Mouse (Mus musculus): ENCODE measurements at regions not wholly inside any gene's neighbourhood (a gene's known extent, or its start where the extent isn't known, plus 50 kb on each side); places are given as distances from the start of the nearest gene placed in this dataset.

DNA sequence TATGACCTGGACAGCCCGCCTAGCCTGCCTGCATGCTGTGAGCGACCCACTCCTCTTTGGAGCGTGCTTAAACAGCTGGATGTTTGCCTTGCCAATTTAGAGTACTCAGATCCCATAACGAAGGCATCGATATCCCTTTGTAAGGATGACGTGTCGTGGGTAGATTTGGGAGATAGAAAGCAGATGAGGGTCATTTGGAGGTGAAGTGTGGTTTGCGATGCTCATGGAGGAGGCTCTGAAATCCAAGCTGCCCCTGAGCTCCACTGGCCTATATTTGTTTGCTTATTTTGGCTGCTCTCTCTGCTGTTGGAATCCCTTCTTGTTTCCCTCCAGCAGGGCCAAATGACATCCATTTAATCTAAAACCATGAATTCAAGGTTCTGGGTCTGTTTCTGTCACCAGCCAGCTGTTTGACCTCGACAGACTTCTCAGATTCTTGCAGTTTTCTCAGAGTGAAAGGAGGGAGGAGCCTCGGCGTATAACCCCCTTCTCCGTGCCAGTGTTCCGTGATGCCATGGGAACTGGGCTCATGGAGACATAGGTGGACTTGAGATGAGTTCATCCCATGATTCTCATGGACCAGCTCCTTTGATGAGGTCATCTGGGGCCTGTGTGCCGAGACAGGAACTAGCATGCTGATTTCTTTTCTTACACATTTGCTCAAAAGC is 144.7 kb upstream of the Mki67 start:
- peak; percentile 64 for ATAC-seq (ENCODE audit: low read depth)
- H3K36me3 ChIP-seq (ENCODE audit: control insufficient read depth, insufficient read depth, low read length), result no peaks in the 10 kb centered on the region
- peak overlapping the region; percentile 16; the same call in 1 of the 2 replicates for H3K4me2 ChIP-seq (ENCODE audit: low read depth, low read length)
- no peaks in the 10 kb centered on the region for H3K27me3 ChIP-seq (ENCODE audit: control insufficient read depth, insufficient read depth, low read depth, low read length)
- no peak overlapping the region for H3K4me3 ChIP-seq (ENCODE audit: low read length)
- H3K27ac ChIP-seq (ENCODE audit: low read length), result peak overlapping the region; percentile 55
- 26% methylated on average over 14 of the region's 14 CpGs for WGBS
- no peak overlapping the region for H3K9ac ChIP-seq (ENCODE audit: low read length)
- H3K9me3 ChIP-seq (ENCODE audit: control insufficient read depth, low read length), result no peaks in the 10 kb centered on the region
- H3K4me1 ChIP-seq (replicated peaks; ENCODE audit: control insufficient read depth, insufficient read depth, low read length), result peaks cover 33% of the 10 kb centered on the region

GRCm38 (mm10) chr7:135861409-135861805 is 145.2 kb upstream of the Mki67 start:
- Histone ChIP-seq H3K4me3 (ENCODE audit: low read length) (no peak overlapping the region), H3K36me3 (ENCODE audit: control insufficient read depth, insufficient read depth, low read length) (no peaks in the 10 kb centered on the region), H3K4me1 (replicated peaks; ENCODE audit: control insufficient read depth, insufficient read depth, low read length) (peaks cover 33% of the 10 kb centered on the region), H3K9me3 (ENCODE audit: control insufficient read depth, low read length) (no peaks in the 10 kb centered on the region), H3K4me2 (ENCODE audit: low read depth, low read length) (peak overlapping the region; percentile 16; the same call in 1 of the 2 replicates), H3K27ac (ENCODE audit: low read length) (peak overlapping the region; percentile 55), H3K27me3 (ENCODE audit: control insufficient read depth, insufficient read depth, low read depth, low read length) (no peaks in the 10 kb centered on the region), H3K9ac (ENCODE audit: low read length) (no peak overlapping the region)
- 30% methylated on average over 7 of the region's 7 CpGs for WGBS
- peak; percentile 60 for ATAC-seq (ENCODE audit: low read depth)

- H3K9me3 ChIP-seq (ENCODE audit: control insufficient read depth, low read length), result no peaks in the 10 kb centered on the region
Measured at GRCm38 (mm10) chr7:135863581-135864426, 147.6 kb upstream of the Mki67 start.

GRCm38 (mm10) chr7:135870981-135871380 is 154.8 kb upstream of the Mki67 start:
- no peak for ATAC-seq (ENCODE audit: low read depth)
- no peaks in the 10 kb centered on the region for H3K4me1 ChIP-seq (replicated peaks; ENCODE audit: control insufficient read depth, insufficient read depth, low read length)
- H3K36me3 ChIP-seq (ENCODE audit: control insufficient read depth, insufficient read depth, low read length), result no peaks in the 10 kb centered on the region

More at GRCm38 (mm10) chr7:135863581-135864426, 147.6 kb upstream of the Mki67 start:
- H3K9ac ChIP-seq (ENCODE audit: low read length), result no peak overlapping the region
- no peak overlapping the region for H3K4me3 ChIP-seq (ENCODE audit: low read length)
- WGBS, result 30% methylated on average over 22 of the region's 22 CpGs
- H3K27ac ChIP-seq (ENCODE audit: low read length), result no peak overlapping the region
- peak overlapping the region; percentile 37 for H3K4me2 ChIP-seq (ENCODE audit: low read depth, low read length)
- H3K4me1 ChIP-seq (replicated peaks; ENCODE audit: control insufficient read depth, insufficient read depth, low read length), result peaks cover 33% of the 10 kb centered on the region
- H3K27me3 ChIP-seq (ENCODE audit: control insufficient read depth, insufficient read depth, low read depth, low read length), result no peaks in the 10 kb centered on the region
- no peaks in the 10 kb centered on the region for H3K36me3 ChIP-seq (ENCODE audit: control insufficient read depth, insufficient read depth, low read length)
- peak; percentile 10; the same call in 1 of the 2 replicates for ATAC-seq (ENCODE audit: low read depth)

GRCm38 (mm10) chr7:135877091-135877874 is 161.1 kb upstream of the Mki67 start:
- no peak overlapping the region for H3K27ac ChIP-seq (ENCODE audit: low read length)

More at GRCm38 (mm10) chr7:135870981-135871380, 154.8 kb upstream of the Mki67 start:
- no peaks in the 10 kb centered on the region for H3K9me3 ChIP-seq (ENCODE audit: control insufficient read depth, low read length)
- no peak overlapping the region for H3K4me3 ChIP-seq (ENCODE audit: low read length)
- no peak overlapping the region for H3K27ac ChIP-seq (ENCODE audit: low read length)
- WGBS, result 62% methylated on average over 6 of the region's 6 CpGs
- H3K9ac ChIP-seq (ENCODE audit: low read length), result no peak overlapping the region
- H3K27me3 ChIP-seq (ENCODE audit: control insufficient read depth, insufficient read depth, low read depth, low read length), result no peaks in the 10 kb centered on the region
- H3K4me2 ChIP-seq (ENCODE audit: low read depth, low read length), result no peak overlapping the region

DNA sequence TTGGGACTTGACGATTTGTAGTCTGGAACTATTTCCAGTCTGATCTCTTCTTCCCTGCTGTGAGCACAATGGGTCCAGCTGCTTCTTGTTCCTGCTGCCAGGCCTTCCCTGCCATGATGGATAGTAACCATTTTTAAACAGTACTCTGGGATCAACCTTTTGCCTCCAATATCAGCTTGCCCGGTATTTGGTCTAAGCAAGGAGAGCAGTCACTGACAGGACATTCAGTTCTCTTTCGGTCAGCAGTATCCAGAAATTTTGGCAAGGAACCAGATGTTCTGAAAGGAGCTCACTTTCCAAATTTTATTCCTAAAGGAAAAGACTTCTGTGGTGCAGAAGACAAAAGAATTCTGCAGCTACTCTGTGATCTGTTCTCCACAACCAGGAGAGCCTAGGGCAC is 162.6 kb upstream of the Mki67 start:
- H3K9ac ChIP-seq (ENCODE audit: low read length), result no peak overlapping the region
- H3K36me3 ChIP-seq (ENCODE audit: control insufficient read depth, insufficient read depth, low read length), result no peaks in the 10 kb centered on the region
- 43% methylated on average over 3 of the region's 3 CpGs for WGBS
- H3K4me2 ChIP-seq (ENCODE audit: low read depth, low read length), result no peak overlapping the region
- H3K27ac ChIP-seq (ENCODE audit: low read length), result no peak overlapping the region
- H3K4me3 ChIP-seq (ENCODE audit: low read length), result no peak overlapping the region
- H3K4me1 ChIP-seq (replicated peaks; ENCODE audit: control insufficient read depth, insufficient read depth, low read length), result no peaks in the 10 kb centered on the region
- ATAC-seq (ENCODE audit: low read depth), result 0 out of 2 replicates have a peak, but pooled peaks have one; percentile 34
- H3K27me3 ChIP-seq (ENCODE audit: control insufficient read depth, insufficient read depth, low read depth, low read length), result no peaks in the 10 kb centered on the region
- H3K9me3 ChIP-seq (ENCODE audit: control insufficient read depth, low read length), result no peaks in the 10 kb centered on the region

More at GRCm38 (mm10) chr7:135877091-135877874, 161.1 kb upstream of the Mki67 start:
- Histone ChIP-seq H3K9ac (ENCODE audit: low read length) (no peak overlapping the region), H3K4me3 (ENCODE audit: low read length) (no peak overlapping the region), H3K27me3 (ENCODE audit: control insufficient read depth, insufficient read depth, low read depth, low read length) (no peaks in the 10 kb centered on the region), H3K4me1 (replicated peaks; ENCODE audit: control insufficient read depth, insufficient read depth, low read length) (no peaks in the 10 kb centered on the region), H3K4me2 (ENCODE audit: low read depth, low read length) (no peak overlapping the region), H3K9me3 (ENCODE audit: control insufficient read depth, low read length) (no peaks in the 10 kb centered on the region), H3K36me3 (ENCODE audit: control insufficient read depth, insufficient read depth, low read length) (no peaks in the 10 kb centered on the region)
- WGBS, result 78% methylated on average over 6 of the region's 6 CpGs
- no peak for ATAC-seq (ENCODE audit: low read depth)

DNA sequence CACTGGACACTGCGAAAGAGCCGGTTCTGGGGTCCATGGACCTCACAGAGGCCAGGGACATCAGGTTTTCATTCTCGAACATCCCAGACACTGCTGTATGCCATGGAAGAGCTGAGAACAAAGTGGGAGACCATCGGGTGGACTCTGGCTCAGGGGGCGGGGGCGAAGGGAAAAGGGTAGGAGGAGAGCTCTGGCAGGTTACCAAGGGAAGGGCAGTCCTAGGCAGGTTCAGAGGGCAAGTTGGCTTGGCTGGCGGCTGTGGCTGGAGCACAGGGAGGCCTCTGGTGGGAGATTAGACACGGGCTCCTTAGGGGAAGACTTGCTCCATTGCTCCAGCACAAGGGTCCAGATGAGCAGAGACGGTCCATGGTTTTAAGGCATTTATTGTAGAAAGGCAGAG is 164.3 kb upstream of the Mki67 start:
- 83% methylated on average over 9 of the region's 9 CpGs for WGBS
- Histone ChIP-seq H3K27ac (ENCODE audit: low read length) (no peak overlapping the region), H3K4me3 (ENCODE audit: low read length) (no peak overlapping the region), H3K4me1 (replicated peaks; ENCODE audit: control insufficient read depth, insufficient read depth, low read length) (no peaks in the 10 kb centered on the region), H3K9ac (ENCODE audit: low read length) (no peak overlapping the region), H3K9me3 (ENCODE audit: control insufficient read depth, low read length) (no peaks in the 10 kb centered on the region), H3K36me3 (ENCODE audit: control insufficient read depth, insufficient read depth, low read length) (no peaks in the 10 kb centered on the region), H3K4me2 (ENCODE audit: low read depth, low read length) (no peak overlapping the region), H3K27me3 (ENCODE audit: control insufficient read depth, insufficient read depth, low read depth, low read length) (no peaks in the 10 kb centered on the region)
- ATAC-seq (ENCODE audit: low read depth), result no peak

DNA sequence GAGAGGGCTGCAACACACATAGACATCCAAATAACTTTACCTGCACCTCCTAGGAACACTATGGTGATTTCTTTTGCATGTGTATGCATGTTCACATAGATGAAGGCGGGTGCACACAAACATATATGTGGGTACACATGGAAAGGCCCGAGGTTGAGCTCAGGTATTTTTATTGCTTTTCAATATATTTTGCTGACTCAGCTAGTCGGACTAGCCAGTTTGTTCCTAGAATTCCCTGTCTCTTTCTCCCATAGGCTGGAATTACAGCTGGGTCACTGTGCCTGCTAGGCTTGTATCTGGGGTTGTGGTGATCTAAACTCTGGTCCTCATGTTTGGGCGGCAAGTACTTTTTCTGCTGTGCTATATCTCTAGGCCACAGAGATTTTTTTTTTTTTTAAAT is 166.1 kb upstream of the Mki67 start:
- Histone ChIP-seq H3K4me2 (ENCODE audit: low read depth, low read length) (no peak overlapping the region), H3K36me3 (ENCODE audit: control insufficient read depth, insufficient read depth, low read length) (no peaks in the 10 kb centered on the region), H3K27me3 (ENCODE audit: control insufficient read depth, insufficient read depth, low read depth, low read length) (no peaks in the 10 kb centered on the region), H3K9ac (ENCODE audit: low read length) (no peak overlapping the region), H3K4me3 (ENCODE audit: low read length) (no peak overlapping the region), H3K9me3 (ENCODE audit: control insufficient read depth, low read length) (no peaks in the 10 kb centered on the region), H3K27ac (ENCODE audit: low read length) (no peak overlapping the region), H3K4me1 (replicated peaks; ENCODE audit: control insufficient read depth, insufficient read depth, low read length) (no peaks in the 10 kb centered on the region)
- no peak for ATAC-seq (ENCODE audit: low read depth)
- 85% methylated on average over 4 of the region's 4 CpGs for WGBS

DNA sequence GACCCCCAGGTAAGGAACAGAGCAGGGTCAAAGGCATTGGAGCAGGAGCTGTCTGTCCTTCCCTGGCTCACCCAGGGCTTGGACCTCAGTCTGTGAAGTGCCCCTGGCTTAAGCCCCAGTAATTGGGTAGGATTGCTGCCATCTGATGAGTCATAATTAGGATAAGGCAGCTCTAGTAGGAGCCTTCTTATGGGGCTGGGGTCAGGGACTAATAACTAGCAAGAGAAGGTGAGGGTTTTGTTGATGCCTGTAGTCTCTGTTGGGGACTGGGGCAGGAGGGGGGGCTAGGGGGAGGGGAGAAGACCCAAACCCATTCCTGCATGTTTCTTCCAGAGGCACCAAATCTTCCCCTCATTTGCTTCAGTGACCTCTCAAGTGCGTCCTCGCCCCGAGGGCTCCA is 172.4 kb upstream of the Mki67 start:
- Histone ChIP-seq H3K9me3 (ENCODE audit: control insufficient read depth, low read length) (no peaks in the 10 kb centered on the region), H3K36me3 (ENCODE audit: control insufficient read depth, insufficient read depth, low read length) (no peaks in the 10 kb centered on the region), H3K4me1 (replicated peaks; ENCODE audit: control insufficient read depth, insufficient read depth, low read length) (no peaks in the 10 kb centered on the region), H3K4me2 (ENCODE audit: low read depth, low read length) (no peak overlapping the region), H3K4me3 (ENCODE audit: low read length) (no peak overlapping the region), H3K27me3 (ENCODE audit: control insufficient read depth, insufficient read depth, low read depth, low read length) (no peaks in the 10 kb centered on the region), H3K9ac (ENCODE audit: low read length) (no peak overlapping the region), H3K27ac (ENCODE audit: low read length) (no peak overlapping the region)
- no peak for ATAC-seq (ENCODE audit: low read depth)
- 39% methylated on average over 3 of the region's 3 CpGs for WGBS
